Mouse (Mus musculus): ENCODE data around the gene Col26a1. TPM values are rescaled to one million over a fixed set of nuclear protein-coding genes. Genes with fewer than 3 reads are reported as not detected.
A peak's percentile ranks its signal among the peaks of the same experiment; 100 is the strongest.

Col26a1 gene
- total RNA-seq, 1 experiment, result 2.9 TPM

GRCm38 (mm10) chr5:136706803-136707202 is 176.2 kb downstream of the Col26a1 start:
- Histone ChIP-seq H3K27ac (ENCODE audit: insufficient read depth, low read depth, low read length, poor library complexity, severe bottlenecking) (no peak overlapping the region), H3K9me3 (ENCODE audit: control insufficient read depth, insufficient read depth, low read depth, low read length) (no peaks in the 10 kb centered on the region), H3K4me1 (ENCODE audit: control insufficient read depth in 2 of 2, insufficient read depth in 2 of 2, low read length in 2 of 2, poor library complexity in 1 of 2) (peaks cover 2 to 13% of the 10 kb centered on the region in 2 experiments; a peak in 2 of 4 replicates), H3K9ac (ENCODE audit: insufficient read depth, low read depth, low read length, poor library complexity, severe bottlenecking) (no peak overlapping the region), H3K4me3 (ENCODE audit: insufficient read depth in 1 of 2, low read depth in 1 of 2, low read length in 2 of 2, poor library complexity in 1 of 2, severe bottlenecking in 1 of 2) (no peak overlapping the region), H3K36me3 (ENCODE audit: control insufficient read depth, insufficient read depth, low read length, poor library complexity, severe bottlenecking) (no peaks in the 10 kb centered on the region)
- in situ Hi-C loops (cut with MboI; ENCODE audit: low sequenced_read_pairs in 2 of 2, unreplicated experiment in 2 of 2), result no loop called here
- DNase-seq (ENCODE audit: low read depth, low spot score), result peak; percentile 83
- TF ChIP-seq ZC3H11A (IDR thresholded peaks at IDR 0.05; ENCODE audit: borderline replicate concordance, low read depth, low read length), result peak; percentile 67; the same call in 1 of the 2 replicates
- no peak for TF ChIP-seq HCFC1 (IDR thresholded peaks at IDR 0.05; ENCODE audit: borderline replicate concordance, insufficient read depth, low read length)

GRCm38 (mm10) chr5:136705532-136705931 is 177.5 kb downstream of the Col26a1 start:
- Histone ChIP-seq H3K4me1 (ENCODE audit: control insufficient read depth in 2 of 2, insufficient read depth in 2 of 2, low read length in 2 of 2, poor library complexity in 1 of 2) (peaks cover 2 to 13% of the 10 kb centered on the region in 2 experiments; a peak in 2 of 4 replicates), H3K9me3 (ENCODE audit: control insufficient read depth, insufficient read depth, low read depth, low read length) (no peaks in the 10 kb centered on the region), H3K4me3 (ENCODE audit: insufficient read depth in 1 of 2, low read depth in 1 of 2, low read length in 2 of 2, poor library complexity in 1 of 2, severe bottlenecking in 1 of 2) (no peak overlapping the region), H3K27ac (ENCODE audit: insufficient read depth, low read depth, low read length, poor library complexity, severe bottlenecking) (no peak overlapping the region), H3K9ac (ENCODE audit: insufficient read depth, low read depth, low read length, poor library complexity, severe bottlenecking) (no peak overlapping the region), H3K36me3 (ENCODE audit: control insufficient read depth, insufficient read depth, low read length, poor library complexity, severe bottlenecking) (no peaks in the 10 kb centered on the region)
- no peak for DNase-seq (ENCODE audit: low read depth, low spot score)
- in situ Hi-C loops (cut with MboI; ENCODE audit: low sequenced_read_pairs in 2 of 2, unreplicated experiment in 2 of 2), result no loop called here
- TF ChIP-seq ZNF384 (IDR thresholded peaks at IDR 0.05; ENCODE audit: low read depth, low read length), result no peak
- no peak for TF ChIP-seq MAFK (IDR thresholded peaks at IDR 0.05; ENCODE audit: insufficient read depth, low read depth, low read length)
- TF ChIP-seq HCFC1 (IDR thresholded peaks at IDR 0.05; ENCODE audit: borderline replicate concordance, insufficient read depth, low read length), result no peak
- no peak for TF ChIP-seq CHD2 (IDR thresholded peaks at IDR 0.05; ENCODE audit: low read depth, low read length)
- no peak for TF ChIP-seq ZC3H11A (IDR thresholded peaks at IDR 0.05; ENCODE audit: borderline replicate concordance, low read depth, low read length)

- DNase-seq (ENCODE audit: low read depth, low spot score), result no peak
- no peaks in the 10 kb centered on the region for H3K9me3 ChIP-seq (ENCODE audit: control insufficient read depth, insufficient read depth, low read depth, low read length)
- no peak overlapping the region for H3K4me3 ChIP-seq (ENCODE audit: insufficient read depth in 1 of 2, low read depth in 1 of 2, low read length in 2 of 2, poor library complexity in 1 of 2, severe bottlenecking in 1 of 2)
- H3K36me3 ChIP-seq (ENCODE audit: control insufficient read depth, insufficient read depth, low read length, poor library complexity, severe bottlenecking), result no peaks in the 10 kb centered on the region
- no peak overlapping the region for H3K9ac ChIP-seq (ENCODE audit: insufficient read depth, low read depth, low read length, poor library complexity, severe bottlenecking)
- in situ Hi-C loops (cut with MboI; ENCODE audit: low sequenced_read_pairs in 2 of 2, unreplicated experiment in 2 of 2), result no loop called here
- TF ChIP-seq MAFK (IDR thresholded peaks at IDR 0.05; ENCODE audit: insufficient read depth, low read depth, low read length) (no peak), HCFC1 (IDR thresholded peaks at IDR 0.05; ENCODE audit: borderline replicate concordance, insufficient read depth, low read length) (no peak), CHD2 (IDR thresholded peaks at IDR 0.05; ENCODE audit: low read depth, low read length) (no peak), ZC3H11A (IDR thresholded peaks at IDR 0.05; ENCODE audit: borderline replicate concordance, low read depth, low read length) (no peak), ZNF384 (IDR thresholded peaks at IDR 0.05; ENCODE audit: low read depth, low read length) (no peak)
- peaks cover 2 to 13% of the 10 kb centered on the region in 2 experiments; a peak in 2 of 4 replicates for H3K4me1 ChIP-seq (ENCODE audit: control insufficient read depth in 2 of 2, insufficient read depth in 2 of 2, low read length in 2 of 2, poor library complexity in 1 of 2)
- no peak overlapping the region for H3K27ac ChIP-seq (ENCODE audit: insufficient read depth, low read depth, low read length, poor library complexity, severe bottlenecking)
These were observed 178.9 kb downstream of the Col26a1 start for GRCm38 (mm10) chr5:136704151-136704550.

- in situ Hi-C loops (cut with MboI; ENCODE audit: low sequenced_read_pairs in 2 of 2, unreplicated experiment in 2 of 2), result no loop called here
- Histone ChIP-seq H3K9me3 (ENCODE audit: control insufficient read depth, insufficient read depth, low read depth, low read length) (no peaks in the 10 kb centered on the region), H3K36me3 (ENCODE audit: control insufficient read depth, insufficient read depth, low read length, poor library complexity, severe bottlenecking) (no peaks in the 10 kb centered on the region), H3K4me3 (ENCODE audit: insufficient read depth in 1 of 2, low read depth in 1 of 2, low read length in 2 of 2, poor library complexity in 1 of 2, severe bottlenecking in 1 of 2) (no peak overlapping the region), H3K9ac (ENCODE audit: insufficient read depth, low read depth, low read length, poor library complexity, severe bottlenecking) (no peak overlapping the region), H3K27ac (ENCODE audit: insufficient read depth, low read depth, low read length, poor library complexity, severe bottlenecking) (no peak overlapping the region), H3K4me1 (ENCODE audit: control insufficient read depth in 2 of 2, insufficient read depth in 2 of 2, low read length in 2 of 2, poor library complexity in 1 of 2) (peaks cover 2 to 10% of the 10 kb centered on the region in 2 experiments; a peak in 2 of 4 replicates)
- TF ChIP-seq HCFC1 (IDR thresholded peaks at IDR 0.05; ENCODE audit: borderline replicate concordance, insufficient read depth, low read length) (no peak), ZC3H11A (IDR thresholded peaks at IDR 0.05; ENCODE audit: borderline replicate concordance, low read depth, low read length) (no peak), MAFK (IDR thresholded peaks at IDR 0.05; ENCODE audit: insufficient read depth, low read depth, low read length) (no peak), CHD2 (IDR thresholded peaks at IDR 0.05; ENCODE audit: low read depth, low read length) (no peak), ZNF384 (IDR thresholded peaks at IDR 0.05; ENCODE audit: low read depth, low read length) (no peak)
- DNase-seq (ENCODE audit: low read depth, low spot score), result peak; percentile 57
These were observed 179.3 kb downstream of the Col26a1 start for GRCm38 (mm10) chr5:136703751-136704150.

All from ES-E14 (cell line).